9 mouse cellular contexts compared by ENCODE assay signal in genomic region chr14:41264756-41265566, GRCm38 (mm10). TPM values are rescaled to one million over a fixed set of nuclear protein-coding genes. Genes with fewer than 3 reads are reported as not detected.
DNase-seq lines count a peak whose midpoint lies in the region; ATAC-seq and TF ChIP-seq lines count a peak whose summit lies in the region.
"Not testable (repeated sequence)": the region's sequence is repeated elsewhere in the genome, so short reads cannot be mapped to it uniquely, and the experiment has no call there.
"Had no signal": no experiment of that assay in that cellular context is flagged by ENCODE, and none has a peak within 500 bp of the region (broad histone marks: within the 10 kb centered on the region; RNA-seq: fewer than 3 reads in every experiment).

No protein-coding gene starts in this region.

- peak overlapping the region; percentile 48 for H3K4me2 ChIP-seq in forebrain, embryonic 16.5 days (ENCODE audit: low read length)
- peak overlapping the region; percentile 55 for H3K4me2 ChIP-seq in heart, embryonic 16.5 days (ENCODE audit: low read depth, low read length)
- H3K4me2 ChIP-seq in kidney, embryonic 15.5 days, result peak overlapping the region; percentile 57
- not testable (repeated sequence) for H3K4me2 ChIP-seq in lung, postnatal 0 days (replicated peaks; ENCODE audit: low read depth, low read length)

- intact Hi-C loops in left cerebral cortex, postnatal 10 days (cut with DNase I), result not testable (repeated sequence)

- peak; percentile 63 to 74 for DNase-seq in cerebellum, postnatal 14 days
- DNase-seq in left cerebral cortex, postnatal 10 days (ENCODE audit: extremely low spot score in 1 of 2, low spot score in 2 of 2), result peak; percentile 48 to 68
- peak; percentile 5 for DNase-seq in lung, postnatal 0 days (ENCODE audit: low spot score)
- DNase-seq in ovary, postnatal 36 days (ENCODE audit: low spot score), result peak; percentile 40

- not testable (repeated sequence) for H3K36me3 ChIP-seq in E14TG2a.4 (ENCODE audit: insufficient read depth, low read length); forebrain, embryonic 16.5 days (ENCODE audit: control insufficient read depth, insufficient read depth); heart, embryonic 16.5 days (ENCODE audit: control insufficient read depth, insufficient read depth); kidney, embryonic 15.5 days; lung, postnatal 0 days (ENCODE audit: insufficient read depth, low read length)

- TF ChIP-seq EP300 in lung, postnatal 0 days (IDR thresholded peaks at IDR 0.05), result not testable (repeated sequence)

- not testable (repeated sequence) for H3K9me3 ChIP-seq in E14TG2a.4 (ENCODE audit: low read length); forebrain, embryonic 16.5 days (ENCODE audit: control insufficient read depth, low read length); heart, embryonic 16.5 days (replicated peaks; ENCODE audit: control insufficient read depth, low read length); kidney, embryonic 15.5 days (replicated peaks); lung, postnatal 0 days (ENCODE audit: low read length)

- H3K27ac ChIP-seq in forebrain, embryonic 16.5 days (ENCODE audit: low read length); heart, embryonic 16.5 days (ENCODE audit: low read length); kidney, embryonic 15.5 days; lung, postnatal 0 days (ENCODE audit: low read length): not testable (repeated sequence)

- WGBS in forebrain, embryonic 16.5 days, result 0% methylated on average over 23 of the region's 36 CpGs
- 1% methylated on average over 24 of the region's 36 CpGs for WGBS in heart, embryonic 16.5 days
- WGBS in kidney, embryonic 15.5 days, result under 1% methylated on average over 26 of the region's 36 CpGs
- under 1% methylated on average over 18 of the region's 36 CpGs for WGBS in lung, postnatal 0 days

- H3K4me1 ChIP-seq in E14TG2a.4 (replicated peaks; ENCODE audit: low read depth, low read length); forebrain, embryonic 16.5 days (replicated peaks; ENCODE audit: control insufficient read depth, insufficient read depth, low read length); heart, embryonic 16.5 days (ENCODE audit: control insufficient read depth, insufficient read depth, low read length); kidney, embryonic 15.5 days; lung, postnatal 0 days (ENCODE audit: insufficient read depth, low read depth, low read length): not testable (repeated sequence)

- TF ChIP-seq CTCF in E14TG2a.4 (conservative IDR thresholded peaks at IDR 0.05; ENCODE audit: low read length), result peak; percentile 10
- peak; percentile 48 for TF ChIP-seq CTCF in lung, postnatal 0 days (IDR thresholded peaks at IDR 0.05)

- H3K27me3 ChIP-seq in E14TG2a.4 (ENCODE audit: insufficient read depth, low read length); forebrain, embryonic 16.5 days (replicated peaks; ENCODE audit: control insufficient read depth, insufficient read depth, low read length); heart, embryonic 16.5 days (ENCODE audit: control insufficient read depth, insufficient read depth, low read length); kidney, embryonic 15.5 days; lung, postnatal 0 days (replicated peaks; ENCODE audit: insufficient read depth, low read length): not testable (repeated sequence)

- ATAC-seq in forebrain, embryonic 16.5 days, result peak; percentile 90
- peak; percentile 60 for ATAC-seq in heart, embryonic 16.5 days (replicated peaks; ENCODE audit: extremely low read depth, insufficient read depth, low FRiP score)
- peak; percentile 96 for ATAC-seq in kidney, embryonic 15.5 days (replicated peaks; ENCODE audit: low FRiP score)
- ATAC-seq in lung, postnatal 0 days, result peak; percentile 48

- H3K9ac ChIP-seq in forebrain, embryonic 16.5 days (replicated peaks; ENCODE audit: low read depth, low read length); heart, embryonic 16.5 days (ENCODE audit: low read length); kidney, embryonic 15.5 days; lung, postnatal 0 days (replicated peaks; ENCODE audit: low read depth): not testable (repeated sequence)

- peak overlapping the region; percentile 51 for H3K4me3 ChIP-seq in E14TG2a.4 (replicated peaks; ENCODE audit: low read length)
- H3K4me3 ChIP-seq in forebrain, embryonic 16.5 days (replicated peaks; ENCODE audit: low read length), result peak overlapping the region; percentile 34
- peak overlapping the region; percentile 27 for H3K4me3 ChIP-seq in heart, embryonic 16.5 days (ENCODE audit: low read length)
- peak overlapping the region; percentile 34 for H3K4me3 ChIP-seq in kidney, embryonic 15.5 days (replicated peaks)
- H3K4me3 ChIP-seq in lung, postnatal 0 days (ENCODE audit: low read depth, low read length), result not testable (repeated sequence)

RNA-seq across cellular contexts. Expression of gene Gm2832, which starts 13.6 kb away (rescaled TPM):
- polyA plus RNA-seq in forebrain, embryonic 16.5 days (2015; fragmentation: Nextera tagmentation; extraction: Ambion mirVana), result 0.23 TPM in 1 of 2 replicates, not detected in the other
- polyA plus RNA-seq in heart, embryonic 16.5 days (2015; fragmentation: Nextera tagmentation; extraction: Ambion mirVana), result not detected in 2 replicates
- polyA plus RNA-seq in kidney, embryonic 15.5 days (2015; fragmentation: Nextera tagmentation; extraction: Ambion mirVana), result 0.12 TPM in 1 of 2 replicates, not detected in the other
- under 1 TPM; 0.36 to 0.54 TPM for total RNA-seq in left cerebral cortex, postnatal 10 days (2021)
- 0.07 and 0.11 TPM in 2 replicates for polyA plus RNA-seq in lung, postnatal 0 days (2015; fragmentation: Nextera tagmentation; extraction: Ambion mirVana)
- polyA plus RNA-seq: liver, embryonic 16.5 days had no signal

Comparison
In these comparisons a context has a peak if more than half of its experiments do, and no peak if none do; other contexts are left out.
1. DNase-seq: peak in every context shown above with its lines; median percentile 68 in cerebellum, postnatal 14 days; 58 in left cerebral cortex, postnatal 10 days; 40 in ovary, postnatal 36 days; 5 in lung, postnatal 0 days.